8 mouse cellular contexts compared by ENCODE assay signal in the genomic region with DNA sequence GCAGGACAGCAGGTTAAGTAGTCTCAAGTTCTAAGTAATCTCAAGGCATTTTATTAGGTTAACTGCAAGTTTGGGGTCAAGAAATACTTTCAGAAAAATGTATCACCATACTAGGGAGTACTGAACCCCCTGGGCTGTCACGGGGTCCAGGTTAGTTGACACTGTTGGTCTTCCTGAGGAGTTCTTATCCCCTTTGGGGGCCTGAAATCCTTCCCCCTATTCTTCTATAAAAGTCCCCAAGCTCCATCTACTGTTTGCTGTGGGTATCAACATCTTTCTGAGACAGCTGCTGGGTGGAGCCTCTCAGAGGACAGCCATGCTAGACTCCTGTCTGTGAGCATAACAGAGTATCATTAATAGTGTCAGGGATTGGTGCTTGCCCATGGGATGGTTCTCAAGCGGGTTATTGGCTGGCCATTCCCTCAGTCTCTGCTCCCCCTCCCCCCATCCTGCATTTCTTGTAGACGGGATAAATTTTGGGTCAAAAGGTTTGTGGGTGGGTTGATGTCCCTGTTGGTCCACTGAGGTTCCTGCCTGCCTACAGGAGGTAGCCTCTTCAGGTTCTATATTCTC.
DNase-seq lines count a peak whose midpoint lies in the region; ATAC-seq and TF ChIP-seq lines count a peak whose summit lies in the region.

No protein-coding gene starts in this region.

- no peak overlapping the region for H3K4me3 ChIP-seq in intestine, embryonic 16.5 days (ENCODE audit: low read length)
- no peak overlapping the region for H3K4me3 ChIP-seq in hindbrain, embryonic 10.5 days

- TF ChIP-seq CTCF in Patski (IDR thresholded peaks at IDR 0.05) = peak; percentile 62

- POLR2A ChIA-PET in Patski (lab: Charles Lee) = no interaction called here

- DNase-seq in heart, adult 11 months = peak; percentile 91
- DNase-seq in heart, postnatal 25 days (ENCODE audit: low spot score) = no peak
- peak; percentile 71 for DNase-seq in 416B (ENCODE audit: low read depth)
- DNase-seq in Patski (ENCODE audit: low read depth, low spot score) = no peak
- no peak for DNase-seq in hindbrain, embryonic 10.5 days (ENCODE audit: low spot score)
- DNase-seq in cerebellum, adult 8-10 months = no peak

- peak overlapping the region; percentile 30 for H3K27ac ChIP-seq in intestine, embryonic 16.5 days (ENCODE audit: low read length)
- no peak overlapping the region for H3K27ac ChIP-seq in hindbrain, embryonic 10.5 days

- CTCF ChIA-PET in Patski (lab: Charles Lee) = interaction anchor here (0.6 kb wide), 1 partner anchor 53 kb away, joined by 3 read pairs; no protein-coding TSS in a partner anchor

- H3K9ac ChIP-seq in intestine, embryonic 16.5 days (ENCODE audit: low read depth, low read length) = no peak overlapping the region

- H3K9me3 ChIP-seq in intestine, embryonic 16.5 days (ENCODE audit: control insufficient read depth, low read length) = no peaks in the 10 kb centered on the region
- H3K9me3 ChIP-seq in hindbrain, embryonic 10.5 days = no peaks in the 10 kb centered on the region

- intact Hi-C loops in heart, postnatal 25 days (cut with DNase I) = loop anchor here (10.0 kb wide), 2 partner anchors 191 to 311 kb away; a partner anchor contains a TSS

- H3K4me1 ChIP-seq in intestine, embryonic 16.5 days (ENCODE audit: control insufficient read depth, insufficient read depth, low read length) = no peaks in the 10 kb centered on the region; the same call in 1 of the 2 replicates
- H3K4me1 ChIP-seq in hindbrain, embryonic 10.5 days (replicated peaks) = no peaks in the 10 kb centered on the region

- no peak overlapping the region for H3K4me2 ChIP-seq in intestine, embryonic 16.5 days (ENCODE audit: low read depth, low read length)

- in situ Hi-C loops in Patski (cut with MboI; ENCODE audit: low pct_unique_long_range_greater_than_20kb) = no loop called here

- H3K36me3 ChIP-seq in intestine, embryonic 16.5 days (ENCODE audit: control insufficient read depth, insufficient read depth, low read length) = no peaks in the 10 kb centered on the region
- H3K36me3 ChIP-seq in hindbrain, embryonic 10.5 days = no peaks in the 10 kb centered on the region

- H3K27me3 ChIP-seq in Patski = no peaks in the 10 kb centered on the region
- no peaks in the 10 kb centered on the region for H3K27me3 ChIP-seq in intestine, embryonic 16.5 days (replicated peaks; ENCODE audit: control insufficient read depth, insufficient read depth, low read length)
- H3K27me3 ChIP-seq in hindbrain, embryonic 10.5 days (ENCODE audit: insufficient read depth, poor library complexity, severe bottlenecking) = no peaks in the 10 kb centered on the region

- WGBS in intestine, embryonic 16.5 days = 47% methylated on average over 3 of the region's 3 CpGs
- WGBS in hindbrain, embryonic 10.5 days = 61% methylated on average over 3 of the region's 3 CpGs

- no peak for ATAC-seq in Patski
- ATAC-seq in intestine, embryonic 16.5 days = peak; percentile 38
- 0 out of 2 replicates have a peak, but pooled peaks have one; percentile 37 for ATAC-seq in megakaryocyte progenitor cell, adult 5-6 weeks (replicated peaks; ENCODE audit: poor library complexity)

Comparison
In these comparisons a context has a peak if more than half of its experiments do, and no peak if none do; other contexts are left out.
1. DNase-seq: peak in heart, adult 11 months (single experiment) and 416B (single experiment); none in heart, postnatal 25 days (single experiment), Patski (single experiment), hindbrain, embryonic 10.5 days (single experiment) and cerebellum, adult 8-10 months (single experiment).